Mouse (Mus musculus): ENCODE measurements around the gene Npepps. TPM values are rescaled to one million over a fixed set of nuclear protein-coding genes. Genes with fewer than 3 reads are reported as not detected.

The Npepps gene
- total and polyA plus RNA-seq, 3 experiments = 24.1 to 80.1 (median 77.7) TPM

GRCm38 (mm10) chr11:97302231-97302781 lies 21.9 kb upstream of the Npepps start:
- DNase-seq = peak; percentile 55 to 84
- 8% methylated on average over 7 of the region's 7 CpGs for WGBS
- intact Hi-C loops (cut with DNase I) = no loop called here
- H3K4me1 ChIP-seq (ENCODE audit: control insufficient read depth, insufficient read depth, low read length) = peaks cover 13% of the 10 kb centered on the region
- H3K79me2 ChIP-seq (replicated peaks; ENCODE audit: control insufficient read depth, insufficient read depth, low read length) = no peaks in the 10 kb centered on the region
- peak; percentile 25 for TF ChIP-seq CTCF (IDR thresholded peaks at IDR 0.05)
- peak; percentile 78 for TF ChIP-seq EP300 (IDR thresholded peaks at IDR 0.05; ENCODE audit: insufficient read depth, low read depth, low read length)
- TF ChIP-seq POLR2A (IDR thresholded peaks at IDR 0.05; ENCODE audit: insufficient read depth, low read depth, low read length) = no peak
- H3K9ac ChIP-seq (ENCODE audit: low read depth, low read length) = no peak overlapping the region
- peak overlapping the region; percentile 75 for H3K27ac ChIP-seq
- H3K36me3 ChIP-seq (ENCODE audit: control insufficient read depth, insufficient read depth, low read length) = no peaks in the 10 kb centered on the region
- no peak overlapping the region for H3K4me3 ChIP-seq
- no peaks in the 10 kb centered on the region for H3K27me3 ChIP-seq (ENCODE audit: control insufficient read depth, insufficient read depth, low read length)

GRCm38 (mm10) chr11:97301406-97301805 lies 21.0 kb upstream of the Npepps start:
- intact Hi-C loops (cut with DNase I) = no loop called here
- H3K4me1 ChIP-seq (ENCODE audit: control insufficient read depth, insufficient read depth, low read length) = peaks cover 13% of the 10 kb centered on the region
- no peak for DNase-seq
- TF ChIP-seq POLR2A (IDR thresholded peaks at IDR 0.05; ENCODE audit: insufficient read depth, low read depth, low read length) = no peak
- no peak for TF ChIP-seq EP300 (IDR thresholded peaks at IDR 0.05; ENCODE audit: insufficient read depth, low read depth, low read length)
- TF ChIP-seq CTCF (IDR thresholded peaks at IDR 0.05) = no peak
- no peaks in the 10 kb centered on the region for H3K36me3 ChIP-seq (ENCODE audit: control insufficient read depth, insufficient read depth, low read length)
- 79% methylated on average over 16 of the region's 16 CpGs for WGBS
- H3K27ac ChIP-seq = peak overlapping the region; percentile 75
- no peaks in the 10 kb centered on the region for H3K79me2 ChIP-seq (replicated peaks; ENCODE audit: control insufficient read depth, insufficient read depth, low read length)
- no peak overlapping the region for H3K4me3 ChIP-seq
- H3K9ac ChIP-seq (ENCODE audit: low read depth, low read length) = no peak overlapping the region
- H3K27me3 ChIP-seq (ENCODE audit: control insufficient read depth, insufficient read depth, low read length) = no peaks in the 10 kb centered on the region

GRCm38 (mm10) chr11:97299939-97300338 lies 19.5 kb upstream of the Npepps start:
- Histone ChIP-seq H3K4me1 (ENCODE audit: control insufficient read depth, insufficient read depth, low read length) (peaks cover 13% of the 10 kb centered on the region), H3K4me3 (no peak overlapping the region), H3K79me2 (replicated peaks; ENCODE audit: control insufficient read depth, insufficient read depth, low read length) (no peaks in the 10 kb centered on the region), H3K27ac (no peak overlapping the region), H3K9ac (ENCODE audit: low read depth, low read length) (no peak overlapping the region), H3K27me3 (ENCODE audit: control insufficient read depth, insufficient read depth, low read length) (no peaks in the 10 kb centered on the region), H3K36me3 (ENCODE audit: control insufficient read depth, insufficient read depth, low read length) (no peaks in the 10 kb centered on the region)
- WGBS = 61% methylated on average over 2 of the region's 2 CpGs
- TF ChIP-seq EP300 (IDR thresholded peaks at IDR 0.05; ENCODE audit: insufficient read depth, low read depth, low read length) (no peak), POLR2A (IDR thresholded peaks at IDR 0.05; ENCODE audit: insufficient read depth, low read depth, low read length) (no peak), CTCF (IDR thresholded peaks at IDR 0.05) (no peak)
- intact Hi-C loops (cut with DNase I) = no loop called here
- DNase-seq = no peak

GRCm38 (mm10) chr11:97296542-97296941 lies 16.1 kb upstream of the Npepps start:
- intact Hi-C loops (cut with DNase I) = no loop called here
- no peaks in the 10 kb centered on the region for H3K27me3 ChIP-seq (ENCODE audit: control insufficient read depth, insufficient read depth, low read length)
- no peaks in the 10 kb centered on the region for H3K36me3 ChIP-seq (ENCODE audit: control insufficient read depth, insufficient read depth, low read length)
- no peak overlapping the region for H3K27ac ChIP-seq
- no peak overlapping the region for H3K4me3 ChIP-seq
- no peaks in the 10 kb centered on the region for H3K79me2 ChIP-seq (replicated peaks; ENCODE audit: control insufficient read depth, insufficient read depth, low read length)
- DNase-seq = peak; percentile 39 to 44
- no peak overlapping the region for H3K9ac ChIP-seq (ENCODE audit: low read depth, low read length)
- 62% methylated on average over 3 of the region's 4 CpGs for WGBS
- TF ChIP-seq EP300 (IDR thresholded peaks at IDR 0.05; ENCODE audit: insufficient read depth, low read depth, low read length) = no peak
- no peak for TF ChIP-seq POLR2A (IDR thresholded peaks at IDR 0.05; ENCODE audit: insufficient read depth, low read depth, low read length)
- TF ChIP-seq CTCF (IDR thresholded peaks at IDR 0.05) = no peak
- peaks cover 2% of the 10 kb centered on the region; the same call in 1 of the 2 replicates for H3K4me1 ChIP-seq (ENCODE audit: control insufficient read depth, insufficient read depth, low read length)

- Histone ChIP-seq H3K27me3 (ENCODE audit: control insufficient read depth, insufficient read depth, low read length) (no peaks in the 10 kb centered on the region), H3K4me1 (ENCODE audit: control insufficient read depth, insufficient read depth, low read length) (peaks cover 2% of the 10 kb centered on the region; the same call in 1 of the 2 replicates), H3K27ac (no peak overlapping the region), H3K9ac (ENCODE audit: low read depth, low read length) (no peak overlapping the region), H3K36me3 (ENCODE audit: control insufficient read depth, insufficient read depth, low read length) (no peaks in the 10 kb centered on the region), H3K79me2 (replicated peaks; ENCODE audit: control insufficient read depth, insufficient read depth, low read length) (no peaks in the 10 kb centered on the region), H3K4me3 (no peak overlapping the region)
- 92% methylated on average over 1 of the region's 1 CpGs for WGBS
- intact Hi-C loops (cut with DNase I) = no loop called here
- no peak for DNase-seq
- TF ChIP-seq POLR2A (IDR thresholded peaks at IDR 0.05; ENCODE audit: insufficient read depth, low read depth, low read length) (no peak), CTCF (IDR thresholded peaks at IDR 0.05) (no peak), EP300 (IDR thresholded peaks at IDR 0.05; ENCODE audit: insufficient read depth, low read depth, low read length) (no peak)
Measured at GRCm38 (mm10) chr11:97292731-97293130, 12.3 kb upstream of the Npepps start.

- TF ChIP-seq EP300 (IDR thresholded peaks at IDR 0.05; ENCODE audit: insufficient read depth, low read depth, low read length) (no peak), POLR2A (IDR thresholded peaks at IDR 0.05; ENCODE audit: insufficient read depth, low read depth, low read length) (no peak), CTCF (IDR thresholded peaks at IDR 0.05) (no peak)
- no peak overlapping the region for H3K4me3 ChIP-seq
- peaks cover 2% of the 10 kb centered on the region for H3K4me1 ChIP-seq (ENCODE audit: control insufficient read depth, insufficient read depth, low read length)
- H3K79me2 ChIP-seq (replicated peaks; ENCODE audit: control insufficient read depth, insufficient read depth, low read length) = no peaks in the 10 kb centered on the region
- no peaks in the 10 kb centered on the region for H3K27me3 ChIP-seq (ENCODE audit: control insufficient read depth, insufficient read depth, low read length)
- H3K9ac ChIP-seq (ENCODE audit: low read depth, low read length) = no peak overlapping the region
- DNase-seq = peak; percentile 65 to 66
- intact Hi-C loops (cut with DNase I) = no loop called here
- no peaks in the 10 kb centered on the region for H3K36me3 ChIP-seq (ENCODE audit: control insufficient read depth, insufficient read depth, low read length)
- 55% methylated on average over 12 of the region's 12 CpGs for WGBS
- H3K27ac ChIP-seq = peak overlapping the region; percentile 36
Measured at GRCm38 (mm10) chr11:97289276-97290230, 9.1 kb upstream of the Npepps start.

Measured in heart, adult 2 months (tissue).